Mouse (Mus musculus) embryonic fibroblast, embryonic 13.5 days (primary cell): ENCODE measurements around the gene Ccm2. TPM values are rescaled to one million over a fixed set of nuclear protein-coding genes. Genes with fewer than 3 reads are reported as not detected.

Experiments
- H3K27ac ChIP-seq: 2 replicates; pipeline ENCODE4 v1.5.1; 2012; ENCODE audit warnings: low read length, control low read depth, inconsistent platforms; ENCODE audit not compliant: insufficient read depth
- H3K4me1 ChIP-seq: 2 replicates; pipeline ENCODE4 v1.6.1; 2011; ENCODE audit warnings: low read length; ENCODE audit not compliant: control insufficient read depth, insufficient read depth
- H3K4me3 ChIP-seq: 2 replicates; pipeline ENCODE4 v1.5.1; 2011; ENCODE audit warnings: mild to moderate bottlenecking, control low read depth, low read length; ENCODE audit not compliant: insufficient read depth
- CTCF ChIP-seq: IDR thresholded peaks from 2 replicates; pipeline ENCODE4 v1.5.1; 2011; ENCODE audit warnings: mild to moderate bottlenecking, control low read depth, low read length, moderate library complexity, borderline replicate concordance; ENCODE audit not compliant: insufficient read depth
- POLR2A ChIP-seq: IDR thresholded peaks from 2 replicates; pipeline ENCODE4 v1.6.1; 2011; ENCODE audit warnings: low read depth, mild to moderate bottlenecking, control low read depth, low read length, moderate library complexity
- polyA plus RNA-seq: library from polyadenylated mRNA; stranded (reverse); fragments of >200 nt; gene quantifications from 2 replicates; pipeline ENCODE4 v1.2.4, GENCODE M21; 2011; ENCODE audit warnings: low read depth; ENCODE audit not compliant: missing spikeins, insufficient read length

Ccm2 gene
- polyA plus RNA-seq, 1 experiment: 90.2 TPM

- TF ChIP-seq CTCF: no peak
- no peak for TF ChIP-seq POLR2A
- Histone ChIP-seq H3K27ac (no peak overlapping the region), H3K4me3 (no peak overlapping the region), H3K4me1 (no peaks in the 10 kb centered on the region)
These were observed 29.5 kb downstream of the Ccm2 start for GRCm38 (mm10) chr11:6576151-6576550.

- TF ChIP-seq POLR2A: no peak
- no peak for TF ChIP-seq CTCF
- Histone ChIP-seq H3K27ac (no peak overlapping the region), H3K4me3 (no peak overlapping the region), H3K4me1 (no peaks in the 10 kb centered on the region)
These were observed 32.7 kb downstream of the Ccm2 start for GRCm38 (mm10) chr11:6579361-6579760.

- no peaks in the 10 kb centered on the region for H3K4me1 ChIP-seq
- TF ChIP-seq POLR2A: no peak
- no peak for TF ChIP-seq CTCF
- no peak overlapping the region for H3K27ac ChIP-seq
- no peak overlapping the region for H3K4me3 ChIP-seq
These were observed 33.5 kb downstream of the Ccm2 start for GRCm38 (mm10) chr11:6580065-6580750.

GRCm38 (mm10) chr11:6581560-6581959, 34.9 kb downstream of the Ccm2 start:
- TF ChIP-seq POLR2A: no peak
- no peak for TF ChIP-seq CTCF
- H3K4me1 ChIP-seq: no peaks in the 10 kb centered on the region
- H3K27ac ChIP-seq: no peak overlapping the region
- no peak overlapping the region for H3K4me3 ChIP-seq

- no peak overlapping the region for H3K4me3 ChIP-seq
- TF ChIP-seq POLR2A (no peak), CTCF (no peak)
- H3K4me1 ChIP-seq: peaks cover 6% of the 10 kb centered on the region
- H3K27ac ChIP-seq: peak overlapping the region; percentile 99
These were observed 39.1 kb downstream of the Ccm2 start for GRCm38 (mm10) chr11:6585748-6586147.

- TF ChIP-seq POLR2A: no peak
- TF ChIP-seq CTCF: no peak
- peak overlapping the region; percentile 99 for H3K27ac ChIP-seq
- H3K4me1 ChIP-seq: peaks cover 6% of the 10 kb centered on the region
- H3K4me3 ChIP-seq: no peak overlapping the region
These were observed 40.0 kb downstream of the Ccm2 start for GRCm38 (mm10) chr11:6586660-6587059.

- no peak overlapping the region for H3K4me3 ChIP-seq
- H3K27ac ChIP-seq: peak overlapping the region; percentile 99
- TF ChIP-seq CTCF (no peak), POLR2A (peak; percentile 52)
- peaks cover 6% of the 10 kb centered on the region for H3K4me1 ChIP-seq
These were observed 40.7 kb downstream of the Ccm2 start for GRCm38 (mm10) chr11:6587249-6587940.

- no peak overlapping the region for H3K27ac ChIP-seq
- peaks cover 6% of the 10 kb centered on the region for H3K4me1 ChIP-seq
- no peak for TF ChIP-seq CTCF
- no peak for TF ChIP-seq POLR2A
- H3K4me3 ChIP-seq: no peak overlapping the region
These were observed 41.6 kb downstream of the Ccm2 start for GRCm38 (mm10) chr11:6588295-6588694.

- H3K4me1 ChIP-seq: peaks cover 6% of the 10 kb centered on the region
- H3K27ac ChIP-seq: no peak overlapping the region
These were observed 43.2 kb downstream of the Ccm2 start for GRCm38 (mm10) chr11:6589838-6590237.

More at GRCm38 (mm10) chr11:6589838-6590237, 43.2 kb downstream of the Ccm2 start:
- H3K4me3 ChIP-seq: no peak overlapping the region
- no peak for TF ChIP-seq CTCF
- TF ChIP-seq POLR2A: no peak
